Mouse (Mus musculus): ENCODE measurements around the gene Wnt5b.

The Wnt5b gene

DNA sequence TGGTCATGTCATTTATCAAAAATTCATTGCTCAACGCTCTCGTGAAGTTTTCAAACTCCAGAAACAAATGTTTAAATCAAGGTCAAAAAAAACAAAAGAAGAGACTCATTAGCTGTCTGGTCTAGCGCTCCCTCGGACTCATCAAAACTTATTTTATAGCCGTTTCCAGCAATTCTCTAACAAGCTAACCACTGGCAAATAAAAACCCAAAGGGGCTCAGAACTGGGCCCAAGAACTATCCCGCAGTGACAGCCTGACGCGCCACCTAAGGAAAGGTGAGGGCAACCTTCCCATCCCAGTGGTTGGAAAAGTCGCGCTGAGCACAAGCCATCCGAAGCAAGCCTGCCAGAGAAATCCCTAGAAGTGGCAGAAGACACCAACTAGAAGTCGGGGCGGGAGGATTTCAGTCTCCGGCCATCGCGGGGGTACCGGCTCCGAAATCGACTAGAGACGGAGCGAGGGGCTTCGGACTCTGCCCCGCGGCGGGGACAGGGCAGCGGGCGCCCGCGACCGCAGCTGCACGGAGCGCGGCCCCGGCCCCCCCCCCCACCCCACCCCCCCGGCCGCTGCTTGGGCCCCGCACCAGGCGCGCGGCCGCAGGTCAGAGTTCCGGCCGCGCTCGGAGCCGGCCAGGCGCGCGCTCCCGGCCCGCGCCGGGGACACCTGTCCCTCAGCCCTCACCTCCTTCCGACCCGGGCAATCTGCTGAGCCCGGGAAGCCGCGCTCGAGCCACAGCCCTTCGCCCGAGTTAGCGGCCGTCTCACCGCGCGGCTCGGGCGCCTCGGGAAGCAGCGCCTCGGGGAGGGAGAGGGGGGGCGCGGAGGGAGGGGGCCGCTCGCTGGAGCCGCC lies 156.1 kb downstream of the Wnt5b start:
- no peak for DNase-seq (ENCODE audit: low spot score in 2 of 2)

GRCm38 (mm10) chr6:119386821-119387220 lies 157.3 kb downstream of the Wnt5b start:
- no peak for DNase-seq (ENCODE audit: low spot score in 2 of 2)

DNA sequence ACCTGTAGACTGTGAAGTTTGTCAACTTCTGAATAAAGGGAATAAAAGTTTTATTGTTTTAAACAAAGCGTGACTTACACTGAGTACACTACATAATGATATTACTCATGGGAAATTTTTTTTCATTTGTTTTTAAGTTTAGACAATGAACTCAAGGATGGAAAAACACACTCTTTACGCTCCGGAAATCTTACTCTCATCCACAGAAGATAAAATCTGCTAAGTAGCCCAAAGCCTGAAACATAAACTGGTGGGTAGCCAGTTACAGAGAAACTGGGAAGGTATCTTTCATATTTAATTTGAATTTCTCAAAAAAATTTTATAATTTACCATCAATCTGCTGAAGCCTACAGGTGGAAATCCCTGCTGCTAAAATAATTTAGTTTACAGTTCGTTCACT lies 157.7 kb downstream of the Wnt5b start:
- no peak for DNase-seq (ENCODE audit: low spot score in 2 of 2)

DNA sequence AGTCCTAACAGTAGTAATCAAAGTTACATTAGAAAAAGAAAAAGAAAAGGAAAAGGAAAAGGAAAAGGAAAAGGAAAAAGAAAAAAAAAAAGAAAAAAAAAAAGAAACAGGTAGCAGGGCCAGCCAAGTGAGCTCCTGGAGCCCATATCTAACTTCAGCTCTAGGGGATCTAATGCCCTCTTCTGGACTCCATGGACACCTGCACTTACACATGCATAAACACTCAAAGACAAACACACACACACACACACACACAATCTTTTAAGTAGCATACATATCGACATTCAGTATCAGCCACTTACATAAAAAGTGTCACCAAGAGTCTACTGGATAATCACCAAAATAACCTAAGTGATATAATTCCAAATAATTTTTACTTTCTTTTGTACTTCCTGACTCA lies 158.5 kb downstream of the Wnt5b start:
- DNase-seq (ENCODE audit: low spot score in 2 of 2): no peak
